Mouse (Mus musculus) right cerebral cortex, adult 2 months (tissue): ENCODE data around the gene Acr.

Source experiments
- DNase-seq, 2 experiments: peaks; one replicate each; pipeline ENCODE4 v3.0.0; 2021 to 2022; ENCODE audit warnings: low spot score in 2 of 2

Acr gene

DNA sequence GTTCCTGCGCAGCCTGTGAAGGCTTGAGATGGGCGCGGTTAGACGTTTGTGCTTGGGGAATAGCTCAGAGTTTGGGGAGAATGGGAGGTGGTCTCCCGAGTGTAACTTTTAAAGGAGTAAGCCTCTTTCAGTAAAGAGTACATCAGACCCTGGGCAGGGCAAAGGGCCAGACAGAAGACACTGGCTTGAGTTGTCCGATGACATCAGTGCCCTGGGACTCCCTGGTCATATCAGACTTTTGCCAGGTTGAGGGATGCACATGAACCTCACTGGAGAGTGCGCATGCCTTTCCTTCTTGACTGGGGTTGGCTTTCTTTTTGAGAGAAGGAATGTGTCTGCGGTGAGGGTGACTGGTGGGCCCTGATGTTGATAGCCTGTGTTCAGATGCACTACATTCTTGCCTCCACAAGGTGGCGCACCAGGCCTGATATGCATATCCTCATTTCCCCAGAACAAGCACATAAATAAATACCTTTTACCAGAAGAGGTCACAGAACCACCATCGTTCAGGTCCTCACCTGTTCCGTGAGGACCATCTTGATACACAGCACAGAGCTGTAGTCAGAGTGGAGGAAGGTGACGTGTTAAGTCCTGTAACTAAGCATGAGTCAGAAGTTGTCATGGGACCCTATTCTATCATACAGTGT is 54.3 kb downstream of the Acr start:
- DNase-seq = peak; percentile 64 to 75

DNA sequence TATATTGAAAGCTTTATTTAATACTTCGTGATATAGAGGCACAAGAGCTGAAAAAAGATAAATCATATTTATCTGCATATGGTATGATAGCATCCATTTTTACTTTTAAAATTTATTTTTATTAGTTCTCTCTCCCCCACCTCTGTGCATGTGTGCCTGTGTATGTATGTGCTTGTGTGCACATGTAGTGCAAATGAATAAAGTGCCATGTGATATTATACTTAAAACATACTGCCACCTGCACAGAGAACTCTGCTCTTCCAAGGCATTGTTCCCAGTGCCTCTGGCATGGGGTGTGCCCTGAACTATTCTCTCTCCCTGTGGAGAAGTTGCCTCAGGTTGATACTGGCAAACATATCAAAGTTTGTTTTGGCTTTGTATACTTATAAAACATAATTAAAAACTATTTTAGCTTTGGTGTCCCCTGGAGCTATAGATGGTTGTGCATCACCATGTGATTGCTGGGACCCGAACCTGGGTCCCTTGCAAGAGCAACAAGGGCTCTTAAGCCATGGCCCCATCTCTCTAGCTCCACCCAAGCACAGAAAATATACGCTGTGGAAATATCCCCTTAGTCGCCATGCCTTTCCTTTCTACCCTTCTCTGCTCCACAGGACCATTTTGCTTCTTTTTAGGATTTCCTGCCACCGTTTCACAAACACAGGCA is 55.0 kb downstream of the Acr start:
- DNase-seq = peak in 1 of 2 experiments; percentile 7

DNA sequence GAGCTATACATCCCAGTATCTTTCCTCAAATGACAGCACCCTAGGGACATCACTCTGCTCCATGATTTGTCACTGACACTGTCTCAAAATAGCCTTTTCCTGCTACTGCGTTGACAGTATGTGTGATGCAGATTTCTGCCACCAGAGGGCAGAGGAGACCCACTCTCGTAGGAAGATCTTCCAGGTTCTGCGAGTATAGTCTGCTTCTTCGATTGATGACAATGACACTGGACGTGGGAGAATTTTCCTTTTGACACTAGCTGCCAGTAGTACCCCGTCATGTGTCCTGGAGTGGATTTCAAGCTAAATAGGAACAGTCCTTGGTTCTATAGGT is 55.5 kb downstream of the Acr start:
- DNase-seq = peak; percentile 81 to 89
